Mouse (Mus musculus) E14TG2a.4 (cell line): ENCODE measurements around the gene Klhdc4.

Experiments used
- H3K27me3 ChIP-seq: 2 replicates; pipeline ENCODE4 v1.6.1; 2014; ENCODE audit warnings: low read length, control low read depth; ENCODE audit not compliant: insufficient read depth
- H3K36me3 ChIP-seq: 2 replicates; pipeline ENCODE4 v1.6.1; 2014; ENCODE audit warnings: low read length, control low read depth; ENCODE audit not compliant: insufficient read depth
- H3K4me1 ChIP-seq: replicated peaks from 2 replicates; pipeline ENCODE4 v1.6.1; 2014; ENCODE audit warnings: low read depth, low read length, control low read depth
- H3K4me3 ChIP-seq: replicated peaks from 2 replicates; pipeline ENCODE4 v1.5.1; 2014; ENCODE audit warnings: mild to moderate bottlenecking, low read length
- H3K9me3 ChIP-seq: 2 replicates; pipeline ENCODE4 v1.6.1; 2014; ENCODE audit warnings: low read length, control low read depth
- CTCF ChIP-seq: conservative IDR thresholded peaks from 2 replicates; pipeline ENCODE4 v1.5.1; 2014; ENCODE audit warnings: low read length
- NANOG ChIP-seq: IDR thresholded peaks from 2 replicates; pipeline ENCODE4 v1.6.1; 2014; ENCODE audit warnings: borderline replicate concordance, low read length, mixed read lengths
- POU5F1 ChIP-seq: IDR thresholded peaks from 2 replicates; pipeline ENCODE4 v1.6.1; 2014; ENCODE audit warnings: low read length, borderline replicate concordance

The Klhdc4 gene

DNA sequence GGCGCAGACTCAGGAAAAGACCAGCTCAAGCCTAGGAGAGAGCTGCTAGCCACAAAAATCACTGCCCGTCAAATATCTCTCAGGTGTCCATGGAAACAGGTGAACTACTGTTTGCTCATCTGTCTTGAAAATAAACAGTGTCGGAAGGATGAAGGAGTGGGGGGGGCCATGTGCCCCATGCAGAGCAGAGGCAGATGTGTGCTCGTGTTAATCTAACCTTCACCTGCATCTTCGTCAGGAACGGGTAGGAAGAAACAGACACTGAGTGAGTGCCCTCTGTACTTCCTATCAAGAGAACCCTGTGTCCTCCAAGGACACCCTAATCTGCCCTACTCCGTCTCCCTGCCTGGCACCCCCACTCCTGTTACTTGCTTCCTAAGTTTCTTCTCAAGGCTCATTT lies 22.3 kb upstream of the Klhdc4 start:
- Histone ChIP-seq H3K36me3 (no peaks in the 10 kb centered on the region; the same call in 1 of the 2 replicates), H3K9me3 (no peaks in the 10 kb centered on the region), H3K27me3 (peaks cover 8% of the 10 kb centered on the region; the same call in 1 of the 2 replicates), H3K4me1 (peaks cover 32% of the 10 kb centered on the region), H3K4me3 (peak overlapping the region; percentile 57)
- TF ChIP-seq POU5F1 (no peak), NANOG (no peak), CTCF (no peak)

GRCm38 (mm10) chr8:121850821-121851470 lies 21.6 kb upstream of the Klhdc4 start:
- H3K9me3 ChIP-seq: no peaks in the 10 kb centered on the region
- TF ChIP-seq CTCF: peak; percentile 100
- TF ChIP-seq NANOG: no peak
- TF ChIP-seq POU5F1: no peak

DNA sequence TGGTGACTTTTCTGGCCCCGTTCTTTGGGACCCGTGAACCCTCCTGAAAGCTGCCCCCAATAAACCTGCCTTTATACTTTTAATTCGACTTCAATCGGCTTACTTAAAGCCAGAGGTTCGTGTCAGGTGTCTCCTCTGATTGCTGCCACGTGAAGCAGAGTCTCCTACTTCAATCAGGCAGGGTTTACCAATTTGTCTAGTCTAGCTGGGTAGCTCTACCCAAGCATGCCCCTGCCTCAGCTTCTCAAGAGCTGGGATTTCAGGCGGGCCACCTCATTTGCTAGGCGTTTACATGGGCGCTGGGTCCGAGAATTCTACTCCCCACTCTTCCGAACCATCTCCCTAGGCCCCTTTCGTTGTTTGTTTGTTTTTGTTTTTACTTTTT lies 21.1 kb upstream of the Klhdc4 start:
- Histone ChIP-seq H3K27me3 (peaks cover 8% of the 10 kb centered on the region; the same call in 1 of the 2 replicates), H3K9me3 (no peaks in the 10 kb centered on the region), H3K4me3 (peak overlapping the region; percentile 57), H3K36me3 (no peaks in the 10 kb centered on the region; the same call in 1 of the 2 replicates), H3K4me1 (peaks cover 32% of the 10 kb centered on the region)
- no peak for TF ChIP-seq NANOG
- no peak for TF ChIP-seq CTCF
- TF ChIP-seq POU5F1: no peak

More at GRCm38 (mm10) chr8:121850821-121851470, 21.6 kb upstream of the Klhdc4 start:
- H3K4me3 ChIP-seq: peak overlapping the region; percentile 57
- peaks cover 32% of the 10 kb centered on the region for H3K4me1 ChIP-seq
- no peaks in the 10 kb centered on the region; the same call in 1 of the 2 replicates for H3K36me3 ChIP-seq
- H3K27me3 ChIP-seq: peaks cover 8% of the 10 kb centered on the region; the same call in 1 of the 2 replicates

GRCm38 (mm10) chr8:121850018-121850417 lies 20.6 kb upstream of the Klhdc4 start:
- peaks cover 8% of the 10 kb centered on the region; the same call in 1 of the 2 replicates for H3K27me3 ChIP-seq
- TF ChIP-seq POU5F1 (no peak), NANOG (no peak), CTCF (peak; percentile 86)
- no peaks in the 10 kb centered on the region for H3K9me3 ChIP-seq
- H3K4me3 ChIP-seq: peak overlapping the region; percentile 57; the same call in 1 of the 2 replicates
- H3K4me1 ChIP-seq: peaks cover 32% of the 10 kb centered on the region
- no peaks in the 10 kb centered on the region; the same call in 1 of the 2 replicates for H3K36me3 ChIP-seq

DNA sequence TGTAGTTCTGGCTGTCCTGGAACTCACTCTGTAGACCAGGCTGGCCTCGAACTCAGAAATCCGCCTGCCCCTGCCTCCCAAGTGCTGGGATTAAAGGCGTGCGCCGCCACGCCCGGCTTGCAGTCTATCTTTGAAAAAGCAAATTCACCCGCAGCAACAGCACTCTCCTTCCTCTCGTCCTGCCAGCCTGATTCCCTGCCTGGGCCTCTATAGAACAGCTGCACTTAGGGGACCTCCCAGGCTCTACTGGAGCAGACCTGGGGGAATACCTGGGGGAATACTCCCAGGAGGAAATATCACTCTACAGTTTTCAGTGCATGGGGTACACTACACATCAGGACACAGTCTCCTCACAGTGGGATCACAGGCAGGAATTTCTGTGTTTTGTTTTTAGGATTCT lies 19.9 kb upstream of the Klhdc4 start:
- Histone ChIP-seq H3K4me1 (peaks cover 32% of the 10 kb centered on the region), H3K36me3 (no peaks in the 10 kb centered on the region), H3K27me3 (peaks cover 8% of the 10 kb centered on the region; the same call in 1 of the 2 replicates), H3K4me3 (no peak overlapping the region), H3K9me3 (no peaks in the 10 kb centered on the region)
- TF ChIP-seq CTCF (no peak), NANOG (no peak), POU5F1 (no peak)

DNA sequence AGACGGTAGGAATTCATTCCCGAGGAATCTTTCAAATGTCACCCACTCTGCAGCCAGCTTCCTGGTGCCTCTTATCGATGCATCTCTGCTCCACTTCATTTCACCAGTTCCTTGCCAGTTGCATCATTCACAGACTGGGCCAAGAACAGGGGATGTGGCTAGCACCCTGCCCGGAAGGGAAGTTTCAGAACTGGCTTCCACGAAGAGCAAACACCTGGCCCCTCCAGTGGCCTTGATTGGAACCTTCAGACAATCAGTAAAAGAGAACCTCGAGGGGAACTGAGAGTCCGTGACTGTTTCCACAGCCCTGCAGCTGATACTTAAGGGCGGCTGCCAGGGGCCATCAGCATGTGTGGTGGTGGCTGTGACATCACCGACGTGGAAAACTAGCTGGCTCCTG lies 19.1 kb upstream of the Klhdc4 start:
- Histone ChIP-seq H3K4me1 (peaks cover 30% of the 10 kb centered on the region), H3K9me3 (no peaks in the 10 kb centered on the region), H3K27me3 (peaks cover 8% of the 10 kb centered on the region; the same call in 1 of the 2 replicates), H3K4me3 (no peak overlapping the region), H3K36me3 (no peaks in the 10 kb centered on the region)
- TF ChIP-seq NANOG (no peak), POU5F1 (no peak), CTCF (no peak)

DNA sequence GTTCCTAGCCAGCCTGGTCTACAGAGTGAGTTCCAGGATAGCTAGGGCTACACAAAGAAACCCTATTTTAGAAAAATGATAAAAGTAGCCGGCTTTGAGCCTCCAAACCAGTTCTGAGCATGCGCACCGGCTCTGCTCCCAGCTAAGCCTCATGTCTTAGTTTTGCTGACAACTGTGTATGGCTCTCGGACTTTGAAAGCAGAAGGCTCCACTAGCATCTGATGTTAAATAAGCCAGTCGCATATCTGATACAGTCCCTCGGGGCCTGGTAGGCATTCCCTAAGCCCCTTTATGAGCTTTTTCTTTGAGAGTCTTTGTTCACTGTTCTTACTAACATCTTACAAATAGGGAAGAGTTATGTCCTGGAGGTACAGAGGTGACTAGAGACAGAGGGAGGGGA lies 18.6 kb upstream of the Klhdc4 start:
- Histone ChIP-seq H3K9me3 (no peaks in the 10 kb centered on the region), H3K4me1 (peaks cover 25% of the 10 kb centered on the region)

GRCm38 (mm10) chr8:121847261-121847822 lies 18.0 kb upstream of the Klhdc4 start:
- H3K4me1 ChIP-seq: peaks cover 21% of the 10 kb centered on the region
- no peak overlapping the region for H3K4me3 ChIP-seq
- peaks cover 10% of the 10 kb centered on the region for H3K27me3 ChIP-seq
- no peaks in the 10 kb centered on the region for H3K9me3 ChIP-seq
- no peaks in the 10 kb centered on the region for H3K36me3 ChIP-seq
- TF ChIP-seq POU5F1: no peak

More for the DNA sequence above, 18.6 kb upstream of the Klhdc4 start:
- Histone ChIP-seq H3K4me3 (no peak overlapping the region), H3K27me3 (peaks cover 8% of the 10 kb centered on the region; the same call in 1 of the 2 replicates), H3K36me3 (no peaks in the 10 kb centered on the region)
- TF ChIP-seq CTCF: no peak
- TF ChIP-seq NANOG: no peak
- TF ChIP-seq POU5F1: no peak

DNA sequence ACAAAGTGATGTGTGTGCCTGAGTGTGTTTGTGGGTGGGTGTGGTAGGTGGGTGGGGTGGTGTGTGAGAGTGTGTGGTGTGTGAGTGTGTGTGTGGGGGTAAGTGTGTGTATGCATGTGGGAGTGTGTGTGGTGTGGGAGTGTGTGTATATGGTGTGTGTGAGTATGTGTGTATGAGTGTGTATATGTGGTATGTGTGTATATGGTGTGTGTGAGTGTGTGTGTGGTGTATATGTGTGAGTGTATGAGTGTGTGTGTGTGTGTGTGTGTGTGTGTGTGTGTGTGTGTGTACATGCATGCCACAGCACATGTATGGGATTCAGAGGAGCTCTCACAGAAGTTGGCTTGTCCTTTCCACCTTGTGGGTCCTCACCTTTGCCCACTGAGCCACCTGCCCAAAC lies 17.4 kb upstream of the Klhdc4 start:
- Histone ChIP-seq H3K4me1 (peaks cover 17% of the 10 kb centered on the region), H3K4me3 (no peak overlapping the region), H3K27me3 (peaks cover 10% of the 10 kb centered on the region), H3K36me3 (no peaks in the 10 kb centered on the region), H3K9me3 (no peaks in the 10 kb centered on the region)
- TF ChIP-seq NANOG (no peak), CTCF (no peak), POU5F1 (no peak)
